Mouse (Mus musculus) lung, postnatal 36 days (tissue): ENCODE data around the gene Slc29a4.

Experiments
- DNase-seq: peaks from one replicate; pipeline ENCODE4 v3.0.0; 2022; ENCODE audit warnings: mixed read lengths

The Slc29a4 gene

DNA sequence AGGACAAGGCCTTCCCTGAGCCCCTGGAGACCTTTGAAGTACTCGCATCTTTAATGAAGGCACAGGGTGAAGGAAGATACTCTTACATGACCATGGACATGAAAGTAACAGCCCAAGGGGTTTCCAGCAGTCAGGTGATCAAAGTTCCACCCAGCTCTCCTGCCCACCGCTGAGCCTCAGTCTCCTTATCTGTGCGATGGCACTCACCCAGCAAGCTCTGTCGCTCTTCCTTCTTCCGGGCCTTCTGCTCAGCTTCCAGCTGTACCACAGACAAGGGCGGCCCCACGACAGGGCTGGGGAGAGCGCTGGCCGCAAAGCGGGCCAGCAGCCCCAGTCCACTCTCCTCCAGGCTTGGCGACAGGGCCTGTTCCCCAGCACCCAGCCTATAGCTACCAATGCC is 57.9 kb downstream of the Slc29a4 start:
- DNase-seq, result no peak

DNA sequence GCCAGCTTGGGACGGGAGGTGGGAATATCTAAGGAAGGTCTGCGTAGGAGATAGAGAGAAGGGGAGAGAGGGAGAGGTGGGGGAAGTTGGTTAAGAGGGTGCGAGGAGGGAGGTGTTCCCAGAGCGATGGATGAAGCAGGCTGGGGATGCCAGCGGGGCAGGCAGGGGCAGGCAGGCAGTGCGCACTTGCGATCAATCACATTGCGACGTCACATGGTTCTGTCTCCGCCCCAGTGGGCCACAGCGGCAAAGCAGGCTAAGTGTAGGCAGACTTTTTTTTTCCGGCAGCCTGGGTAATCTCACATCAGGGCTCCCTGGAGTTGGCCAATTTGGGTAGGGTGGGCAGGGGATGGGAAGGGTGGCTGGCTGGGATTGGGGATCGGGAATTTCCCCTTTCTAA is 59.9 kb downstream of the Slc29a4 start:
- DNase-seq, result no peak

DNA sequence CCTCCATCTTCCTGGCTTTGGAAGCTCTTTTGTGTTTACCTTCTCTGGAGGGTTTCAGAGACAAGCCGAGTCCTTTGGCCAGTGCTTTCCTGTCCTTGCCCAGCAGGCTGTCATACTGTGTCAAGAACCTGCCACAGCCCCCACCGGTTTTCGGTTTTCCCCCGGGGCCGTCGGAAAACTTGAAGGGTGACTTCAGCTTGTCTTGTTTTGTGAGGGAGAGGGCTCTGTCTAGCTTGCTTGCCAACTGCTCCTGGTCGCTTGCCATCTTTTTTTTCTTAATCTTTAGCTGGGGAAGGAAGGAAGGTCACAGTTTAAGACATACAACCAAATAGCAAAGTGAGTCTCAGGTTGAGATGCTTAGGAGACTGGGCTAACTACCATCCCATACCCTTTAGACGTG is 67.5 kb downstream of the Slc29a4 start:
- no peak for DNase-seq

DNA sequence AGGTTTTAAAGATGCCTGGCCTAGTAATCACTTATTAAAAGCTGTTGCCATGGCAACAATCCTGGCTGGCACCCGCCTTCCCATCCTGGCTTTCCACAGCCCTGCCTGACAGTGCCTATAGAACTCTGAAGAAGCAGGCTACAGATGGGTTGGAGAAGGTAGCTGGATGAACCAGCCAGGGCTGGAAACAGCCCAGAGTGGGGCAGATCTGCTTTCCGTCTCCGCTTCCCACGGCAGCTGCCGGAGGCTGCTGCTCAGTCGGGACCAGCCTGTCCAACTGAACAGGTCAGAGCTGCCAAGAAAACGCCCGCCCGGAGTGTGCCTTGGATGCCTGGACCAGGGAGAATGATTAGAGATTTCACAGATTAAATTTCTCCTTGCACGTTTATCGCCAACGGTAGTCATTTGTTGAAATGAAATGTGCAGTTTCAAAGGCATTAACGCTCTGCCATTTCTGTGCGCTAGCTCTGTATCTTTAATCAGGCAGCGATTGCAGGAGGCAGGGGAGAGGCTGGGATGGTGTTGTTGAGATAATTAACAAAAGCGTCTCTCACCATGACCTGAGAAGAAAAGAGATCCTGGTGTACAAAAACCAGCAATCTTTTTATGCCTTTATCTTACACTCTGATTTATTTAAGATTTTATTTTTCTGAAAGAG is 69.1 kb downstream of the Slc29a4 start:
- DNase-seq, result no peak

DNA sequence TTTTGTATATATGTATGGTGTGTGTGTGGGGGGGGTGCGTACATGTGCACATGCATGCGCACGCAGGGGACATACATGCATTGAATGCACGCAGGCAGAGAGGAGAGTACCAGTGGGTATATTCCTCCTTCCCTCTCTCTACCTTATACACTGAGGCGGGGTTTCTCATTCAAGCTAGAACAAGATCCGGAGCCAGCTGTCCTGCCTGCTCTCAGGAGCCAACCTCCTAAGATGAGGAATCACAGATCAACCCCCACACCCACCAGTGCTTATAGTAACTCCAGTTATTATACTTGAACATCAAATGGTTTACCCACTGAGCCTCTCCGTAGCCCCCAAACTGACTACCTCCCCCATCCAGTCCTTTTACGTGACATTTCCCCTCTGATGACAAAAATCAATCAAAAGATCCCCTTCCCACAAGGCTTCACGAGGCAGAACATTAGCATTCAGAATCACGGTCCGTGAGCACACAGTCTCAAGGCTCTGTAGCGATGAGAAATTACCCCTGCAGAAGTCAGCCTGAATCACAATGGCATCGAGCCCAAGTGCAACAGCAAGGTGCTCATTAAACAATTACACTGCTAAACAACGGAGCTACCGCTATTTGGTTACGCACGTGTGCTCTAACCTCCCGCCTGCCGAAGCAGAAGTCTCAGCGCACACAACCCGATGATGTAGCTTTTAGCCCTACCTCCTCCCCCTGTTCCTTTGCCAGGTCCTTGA is 69.9 kb downstream of the Slc29a4 start:
- DNase-seq, result no peak

DNA sequence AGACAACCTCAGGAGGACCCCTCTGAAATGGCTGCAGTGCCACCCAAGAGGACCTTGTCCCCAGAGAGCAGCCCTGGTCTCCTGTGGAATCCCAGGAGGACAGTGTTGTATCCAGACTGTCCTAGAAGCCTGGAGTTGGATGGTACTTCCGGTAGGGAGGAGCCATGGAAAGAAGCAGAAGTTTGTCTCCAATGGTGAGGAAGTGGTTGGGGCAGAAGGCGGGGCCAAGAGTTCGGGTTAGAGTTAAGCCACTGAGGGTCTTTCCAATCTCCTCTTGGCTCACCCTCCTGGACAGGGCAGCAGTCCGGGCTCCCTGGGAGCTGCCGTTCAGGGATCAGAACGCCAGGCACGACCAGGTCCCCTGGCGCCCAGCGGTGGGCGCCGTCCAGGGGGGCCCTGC is 72.0 kb downstream of the Slc29a4 start:
- DNase-seq, result peak; percentile 31

DNA sequence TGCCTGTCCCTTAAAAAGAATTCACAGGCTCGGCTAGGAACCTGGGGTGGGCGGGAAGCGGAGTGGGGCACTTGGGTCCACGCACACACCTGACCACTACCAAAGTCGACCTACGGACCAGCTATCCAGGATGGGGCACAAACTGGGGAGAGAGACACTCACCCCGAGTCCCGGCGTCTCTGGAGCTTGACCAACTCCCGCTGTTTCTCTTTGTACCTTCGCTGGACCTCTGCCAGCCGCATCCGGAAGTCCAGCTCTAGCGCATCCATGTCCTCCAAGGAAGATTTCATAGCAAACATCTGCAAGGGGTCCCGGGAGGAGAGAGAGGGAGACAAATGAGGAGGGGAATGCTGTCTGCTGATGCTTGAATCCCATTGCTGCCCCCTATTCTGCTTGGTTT is 72.6 kb downstream of the Slc29a4 start:
- DNase-seq, result no peak

DNA sequence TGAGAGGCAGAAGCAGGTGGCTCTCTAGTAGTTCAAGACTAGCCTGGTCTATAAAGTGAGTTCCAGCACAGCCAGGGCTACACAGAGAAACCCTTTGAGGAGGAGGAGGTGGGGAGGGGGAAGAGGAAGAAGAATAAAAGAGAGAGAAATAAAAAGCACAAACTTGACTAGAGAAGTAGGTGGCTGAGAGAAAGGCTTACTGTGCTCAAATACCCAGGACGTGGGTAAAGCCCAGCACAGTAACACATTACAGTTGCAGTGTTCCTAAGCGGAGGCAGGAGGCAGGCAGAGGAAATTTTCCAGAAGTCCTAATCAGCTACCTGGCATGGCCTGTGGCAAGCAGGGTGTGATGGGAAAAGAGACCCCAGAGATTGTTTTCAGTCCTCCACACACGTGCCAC is 74.4 kb downstream of the Slc29a4 start:
- no peak for DNase-seq

DNA sequence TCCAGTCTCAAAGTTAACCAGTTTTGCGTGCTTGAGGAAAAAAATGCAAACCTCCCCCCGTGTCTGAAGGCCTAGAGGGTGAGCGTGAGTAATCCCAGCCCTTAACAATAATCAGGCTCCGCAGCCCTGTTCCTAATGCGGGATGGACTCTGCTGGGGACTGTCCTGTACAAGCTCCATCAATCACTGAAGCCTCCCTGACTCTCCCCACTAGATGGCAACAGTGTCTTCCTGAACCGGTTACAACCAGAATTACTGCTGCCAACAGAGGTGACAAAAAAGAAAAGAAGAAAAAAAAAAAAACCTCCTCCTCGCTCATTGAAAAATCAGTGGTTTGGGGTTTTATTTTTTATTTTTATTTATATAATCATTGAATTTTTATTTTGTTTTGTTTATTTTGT is 75.6 kb downstream of the Slc29a4 start:
- peak; percentile 93 for DNase-seq

DNA sequence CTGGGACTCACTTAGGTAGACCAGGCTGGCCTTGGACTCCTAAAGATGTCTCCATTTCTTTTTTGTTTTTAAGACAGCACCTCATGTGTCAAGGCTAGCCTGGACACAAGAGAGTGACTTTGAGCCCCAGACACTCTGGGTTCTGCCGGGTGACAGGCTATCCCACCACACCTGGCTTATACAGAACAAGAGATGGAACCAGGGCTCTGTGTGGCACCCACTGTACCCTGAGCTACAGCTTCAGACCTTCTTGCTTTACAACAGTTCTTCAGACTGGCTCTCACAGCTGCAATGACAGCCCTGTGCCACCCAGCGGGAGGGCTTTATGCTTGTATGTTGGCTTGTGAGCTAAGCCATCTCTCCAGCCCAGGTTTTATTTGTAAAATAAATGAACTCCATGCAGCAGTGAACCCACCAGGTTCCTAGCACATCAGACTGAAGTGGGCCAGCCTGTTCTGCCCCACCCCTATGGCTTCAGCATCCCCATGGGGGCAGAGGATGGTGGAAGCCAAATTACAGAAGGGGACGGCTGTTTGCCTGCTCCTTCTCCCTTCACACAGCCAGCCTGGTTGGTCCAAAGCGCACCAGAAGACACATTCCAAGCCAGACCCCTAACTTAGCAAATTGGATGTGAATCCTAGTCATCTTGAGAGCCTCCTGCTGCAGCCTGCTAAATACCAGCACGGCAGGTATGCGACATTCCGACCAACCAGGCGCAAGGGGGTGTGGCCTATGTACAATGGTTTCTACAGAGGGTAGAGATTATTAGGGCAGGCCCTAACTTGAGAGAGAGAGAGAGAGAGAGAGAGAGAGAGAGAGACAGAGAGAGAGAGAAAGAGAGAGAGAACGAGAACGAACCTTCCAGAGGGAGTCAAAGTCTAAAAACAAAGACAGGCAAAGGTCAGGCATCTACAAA is 76.3 kb downstream of the Slc29a4 start:
- DNase-seq, result peak; percentile 41

DNA sequence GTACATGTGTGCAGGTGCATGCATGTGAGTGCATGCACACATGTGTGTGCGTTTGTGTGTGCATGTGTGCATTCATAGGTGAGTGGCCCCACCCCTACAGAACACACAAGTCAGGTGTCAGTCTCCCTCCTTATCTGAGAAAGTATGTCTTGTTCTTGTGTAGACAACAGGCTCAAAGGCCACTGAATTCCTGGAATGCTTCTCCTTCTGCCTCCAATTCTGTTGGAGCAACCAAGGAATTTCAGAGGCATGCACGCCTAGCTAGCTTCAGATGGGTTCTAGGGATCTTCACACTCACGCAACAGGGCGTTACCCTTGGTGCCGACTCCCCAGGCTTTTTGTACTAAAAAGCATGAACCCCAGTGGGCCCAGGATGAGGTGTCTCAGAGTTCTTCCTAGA is 77.3 kb downstream of the Slc29a4 start:
- no peak for DNase-seq

DNA sequence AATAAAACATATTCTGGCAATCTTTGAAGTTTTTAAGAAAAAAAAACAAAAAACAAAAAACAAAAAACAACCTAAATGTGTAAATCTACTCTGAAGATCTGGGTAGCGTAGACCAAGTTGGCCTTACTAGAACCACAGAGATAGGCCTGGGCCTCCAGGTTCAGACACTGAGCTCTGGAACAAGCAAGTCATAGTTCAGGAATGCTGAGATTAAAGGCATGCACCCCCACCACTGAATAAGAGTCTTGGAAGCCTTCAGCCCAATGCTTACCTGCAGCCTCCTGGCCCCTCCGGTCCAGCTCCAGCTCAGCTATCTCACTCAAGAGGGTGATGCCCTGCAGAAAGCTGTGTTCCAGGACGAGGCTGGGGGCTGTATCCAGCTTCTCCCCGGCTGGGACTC is 78.7 kb downstream of the Slc29a4 start:
- no peak for DNase-seq

DNA sequence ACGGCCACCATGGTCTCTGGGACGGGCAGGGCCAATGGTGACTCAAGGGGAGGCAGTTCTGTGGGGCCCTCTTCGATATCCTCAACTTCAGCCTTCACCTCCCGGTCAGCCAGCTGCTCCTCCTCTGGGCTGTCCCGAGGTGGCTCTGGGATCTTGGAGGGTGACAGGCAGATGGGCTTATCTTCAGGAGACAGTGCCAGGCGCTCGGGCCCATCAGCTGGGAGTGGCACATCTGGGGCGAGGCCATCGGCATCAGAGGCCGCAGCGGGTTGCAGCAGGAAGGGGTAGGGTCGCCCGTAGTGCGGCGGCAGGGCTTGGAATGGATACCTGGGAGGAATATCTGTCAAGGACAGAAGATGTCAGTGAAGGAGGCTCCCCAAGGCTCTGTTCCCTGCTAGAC is 79.7 kb downstream of the Slc29a4 start:
- no peak for DNase-seq
